Mouse (Mus musculus) kidney, embryonic 16.5 days (tissue): ENCODE measurements around the gene Prss40. TPM values are rescaled to one million over a fixed set of nuclear protein-coding genes. Genes with fewer than 3 reads are reported as not detected.
A peak's percentile ranks its signal among the peaks of the same experiment; 100 is the strongest.
"Not testable (repeated sequence)": the region's sequence is repeated elsewhere in the genome, so short reads cannot be mapped to it uniquely, and the experiment has no call there.

Experiments used
- ATAC-seq: fragments of 200-750 bp; cut with Nextera tagmentation; 2 replicates; pipeline ENCODE4 v1.8.0; 2017; ENCODE audit warnings: moderate TSS enrichment; ENCODE audit not compliant: low FRiP score, low TSS enrichment
- H3K27ac ChIP-seq: fragments of 300-500 bp; sonication (generic); 2 replicates; pipeline ENCODE4 v1.5.1; 2014; ENCODE audit warnings: low read length
- H3K27me3 ChIP-seq: fragments of 300-500 bp; sonication (generic); 2 replicates; pipeline ENCODE4 v1.6.1; 2014; ENCODE audit warnings: low read length, control low read depth, mixed read lengths; ENCODE audit not compliant: insufficient read depth
- H3K36me3 ChIP-seq: fragments of 300-500 bp; sonication (generic); 2 replicates; pipeline ENCODE4 v1.6.1; 2014; ENCODE audit warnings: low read length, control low read depth, mixed read lengths; ENCODE audit not compliant: insufficient read depth
- H3K4me1 ChIP-seq: fragments of 300-500 bp; sonication (generic); 2 replicates; pipeline ENCODE4 v1.6.1; 2014; ENCODE audit warnings: low read length, control low read depth, mixed read lengths; ENCODE audit not compliant: insufficient read depth
- H3K4me2 ChIP-seq: fragments of 300-500 bp; sonication (generic); replicated peaks from 2 replicates; pipeline ENCODE4 v1.6.1; 2014; ENCODE audit warnings: low read depth, low read length
- H3K4me3 ChIP-seq: fragments of 300-500 bp; sonication (generic); 2 replicates; pipeline ENCODE4 v1.5.1; 2014; ENCODE audit warnings: mild to moderate bottlenecking, low read length
- H3K9ac ChIP-seq: fragments of 300-500 bp; sonication (generic); replicated peaks from 2 replicates; pipeline ENCODE4 v1.6.1; 2014; ENCODE audit warnings: low read length
- H3K9me3 ChIP-seq: fragments of 300-500 bp; sonication (generic); 2 replicates; pipeline ENCODE4 v1.6.1; 2016; ENCODE audit warnings: low read length, control low read depth
- WGBS: fragments of 180-500 bp; shearing (Covaris S2); extraction: QIAGEN DNeasy Blood & Tissue Kit; methylation state at CpG from one replicate; pipeline ENCODE4 v1.1.7; 2014; 5-methylcytosine and 5-hydroxymethylcytosine counted together
- polyA plus RNA-seq: library from polyadenylated mRNA; unstranded; fragments of >200 nt; fragmentation: Nextera tagmentation; extraction: Ambion mirVana; gene quantifications from 2 replicates; pipeline ENCODE4 v1.2.1, GENCODE M21; 2015

Gene Prss40
- polyA plus RNA-seq, 1 experiment from 2014 or later, result not detected

- H3K4me3 ChIP-seq, ATAC-seq, H3K36me3 ChIP-seq, H3K4me1 ChIP-seq, H3K9me3 ChIP-seq, H3K9ac ChIP-seq, H3K27me3 ChIP-seq, H3K27ac ChIP-seq, H3K4me2 ChIP-seq: not testable (repeated sequence)
- 56% methylated on average over 6 of the region's 6 CpGs for WGBS
Observed at GRCm38 (mm10) chr1:34517297-34517696, 43.4 kb downstream of the Prss40 start.

GRCm38 (mm10) chr1:34516595-34516994 lies 44.1 kb downstream of the Prss40 start:
- WGBS, result 36% methylated on average over 5 of the region's 5 CpGs
- H3K4me2 ChIP-seq, result no peak overlapping the region
- no peak for ATAC-seq

GRCm38 (mm10) chr1:34513068-34513467 lies 47.7 kb downstream of the Prss40 start:
- Histone ChIP-seq H3K36me3 (no peaks in the 10 kb centered on the region), H3K27ac (no peak overlapping the region), H3K4me3 (no peak overlapping the region), H3K4me1 (0 out of 2 replicates have a peak, but pooled peaks cover 9% of the 10 kb centered on the region), H3K27me3 (no peaks in the 10 kb centered on the region), H3K9ac (no peak overlapping the region), H3K4me2 (no peak overlapping the region), H3K9me3 (no peaks in the 10 kb centered on the region)
- no peak for ATAC-seq
- WGBS, result 81% methylated on average over 4 of the region's 4 CpGs

More at GRCm38 (mm10) chr1:34516595-34516994, 44.1 kb downstream of the Prss40 start:
- Histone ChIP-seq H3K9ac (no peak overlapping the region), H3K4me1 (no peaks in the 10 kb centered on the region), H3K27ac (no peak overlapping the region), H3K9me3 (no peaks in the 10 kb centered on the region), H3K4me3 (no peak overlapping the region), H3K36me3 (no peaks in the 10 kb centered on the region), H3K27me3 (no peaks in the 10 kb centered on the region)

- peak; percentile 69; the same call in 1 of the 2 replicates for ATAC-seq
- Histone ChIP-seq H3K4me2 (no peak overlapping the region), H3K27me3 (no peaks in the 10 kb centered on the region), H3K36me3 (no peaks in the 10 kb centered on the region), H3K27ac (no peak overlapping the region), H3K9me3 (no peaks in the 10 kb centered on the region), H3K4me3 (no peak overlapping the region), H3K4me1 (0 out of 2 replicates have a peak, but pooled peaks cover 9% of the 10 kb centered on the region), H3K9ac (no peak overlapping the region)
- WGBS, result 6% methylated on average over 3 of the region's 3 CpGs
Observed at GRCm38 (mm10) chr1:34511027-34511426, 49.7 kb downstream of the Prss40 start.

- H3K9me3 ChIP-seq, result no peaks in the 10 kb centered on the region
- no peaks in the 10 kb centered on the region for H3K27me3 ChIP-seq
- H3K36me3 ChIP-seq, result no peaks in the 10 kb centered on the region
- peak overlapping the region; percentile 45 for H3K4me2 ChIP-seq
- no peak overlapping the region for H3K27ac ChIP-seq
- 0 out of 2 replicates have a peak, but pooled peaks cover 9% of the 10 kb centered on the region for H3K4me1 ChIP-seq
- 4% methylated on average over 7 of the region's 7 CpGs for WGBS
- H3K4me3 ChIP-seq, result peak overlapping the region; percentile 15; the same call in 1 of the 2 replicates
- ATAC-seq, result peak; percentile 64; the same call in 1 of the 2 replicates
- 0 out of 2 replicates have a peak overlapping the region, but pooled peaks have one; percentile 22 for H3K9ac ChIP-seq
Observed at GRCm38 (mm10) chr1:34510575-34510981, 50.2 kb downstream of the Prss40 start.

GRCm38 (mm10) chr1:34507986-34508385 lies 52.8 kb downstream of the Prss40 start:
- no peaks in the 10 kb centered on the region for H3K36me3 ChIP-seq
- H3K4me1 ChIP-seq, result 0 out of 2 replicates have a peak, but pooled peaks cover 9% of the 10 kb centered on the region
- WGBS, result 89% methylated on average over 3 of the region's 3 CpGs
- no peak overlapping the region for H3K4me2 ChIP-seq
- no peak overlapping the region for H3K4me3 ChIP-seq
- H3K9me3 ChIP-seq, result no peaks in the 10 kb centered on the region
- H3K27ac ChIP-seq, result no peak overlapping the region
- no peak overlapping the region for H3K9ac ChIP-seq
- no peak for ATAC-seq
- H3K27me3 ChIP-seq, result no peaks in the 10 kb centered on the region

- H3K9me3 ChIP-seq, result no peaks in the 10 kb centered on the region
- H3K27ac ChIP-seq, result no peak overlapping the region
- no peaks in the 10 kb centered on the region for H3K36me3 ChIP-seq
- H3K27me3 ChIP-seq, result no peaks in the 10 kb centered on the region
- H3K4me1 ChIP-seq, result 0 out of 2 replicates have a peak, but pooled peaks cover 9% of the 10 kb centered on the region
- H3K4me3 ChIP-seq, result no peak overlapping the region
- 76% methylated on average over 4 of the region's 4 CpGs for WGBS
- ATAC-seq, result 0 out of 2 replicates have a peak, but pooled peaks have one; percentile 16
- no peak overlapping the region for H3K9ac ChIP-seq
- H3K4me2 ChIP-seq, result no peak overlapping the region
Observed at GRCm38 (mm10) chr1:34505970-34506551, 54.7 kb downstream of the Prss40 start.

GRCm38 (mm10) chr1:34505307-34505706 lies 55.4 kb downstream of the Prss40 start:
- no peak overlapping the region for H3K4me2 ChIP-seq
- H3K36me3 ChIP-seq, result no peaks in the 10 kb centered on the region
- 0 out of 2 replicates have a peak, but pooled peaks cover 4% of the 10 kb centered on the region for H3K4me1 ChIP-seq
- no peak overlapping the region for H3K4me3 ChIP-seq
- no peaks in the 10 kb centered on the region for H3K27me3 ChIP-seq
- H3K9me3 ChIP-seq, result no peaks in the 10 kb centered on the region
- H3K9ac ChIP-seq, result no peak overlapping the region
- peak; percentile 59 for ATAC-seq
- no peak overlapping the region for H3K27ac ChIP-seq
- 42% methylated on average over 7 of the region's 7 CpGs for WGBS

- no peak for ATAC-seq
Observed at GRCm38 (mm10) chr1:34502991-34503390, 57.8 kb downstream of the Prss40 start.

More at GRCm38 (mm10) chr1:34502991-34503390, 57.8 kb downstream of the Prss40 start:
- WGBS, result 53% methylated on average over 3 of the region's 3 CpGs
- Histone ChIP-seq H3K9ac (no peak overlapping the region), H3K4me1 (no peaks in the 10 kb centered on the region), H3K4me2 (no peak overlapping the region), H3K9me3 (no peaks in the 10 kb centered on the region), H3K36me3 (no peaks in the 10 kb centered on the region), H3K4me3 (no peak overlapping the region), H3K27ac (no peak overlapping the region), H3K27me3 (no peaks in the 10 kb centered on the region)
